Comparison of ENCODE assay signal across 13 mouse cellular contexts in the genomic region with DNA sequence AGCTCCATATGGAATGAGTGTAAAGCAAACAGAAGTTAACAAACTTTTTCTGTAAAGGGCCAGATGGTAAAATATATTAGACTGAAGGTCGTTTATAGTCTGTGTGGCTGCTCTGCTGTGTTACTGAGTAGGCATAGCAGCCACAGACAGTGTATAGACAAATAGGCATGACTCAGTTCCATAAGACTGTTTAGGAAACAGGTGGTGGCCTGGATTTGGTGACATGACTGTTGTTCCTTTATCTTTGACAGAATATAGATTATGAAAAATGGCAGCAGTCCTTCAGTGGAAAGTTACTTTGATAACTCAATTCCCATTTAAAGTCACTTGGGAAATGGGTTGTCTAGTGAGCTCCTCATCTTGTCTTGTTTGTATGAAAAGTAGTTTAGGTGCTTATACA.
"Had no signal": no experiment of that assay in that cellular context is flagged by ENCODE, and none has a peak within 500 bp of the region (broad histone marks: within the 10 kb centered on the region; RNA-seq: fewer than 3 reads in every experiment).

No protein-coding gene starts in this region.

- ATAC-seq: midbrain, embryonic 16.5 days had no signal

- DNase-seq: lung, adult 18-20 months; lung, embryonic 14.5 days; lung, postnatal 10 days; lung, postnatal 4 days; midbrain, embryonic 14.5 days; retina, postnatal 1 day; right cerebral cortex, adult 18-20 months; right cerebral cortex, postnatal 25 days; right cerebral cortex, postnatal 4 days; spleen, adult 18-20 months; thymus, adult 2 months; thymus, postnatal 25 days had no signal
